Mouse (Mus musculus): Measurements from ENCODE around the gene Vwa3a.
"Not testable (repeated sequence)": the region's sequence is repeated elsewhere in the genome, so short reads cannot be mapped to it uniquely, and the experiment has no call there.

DNA sequence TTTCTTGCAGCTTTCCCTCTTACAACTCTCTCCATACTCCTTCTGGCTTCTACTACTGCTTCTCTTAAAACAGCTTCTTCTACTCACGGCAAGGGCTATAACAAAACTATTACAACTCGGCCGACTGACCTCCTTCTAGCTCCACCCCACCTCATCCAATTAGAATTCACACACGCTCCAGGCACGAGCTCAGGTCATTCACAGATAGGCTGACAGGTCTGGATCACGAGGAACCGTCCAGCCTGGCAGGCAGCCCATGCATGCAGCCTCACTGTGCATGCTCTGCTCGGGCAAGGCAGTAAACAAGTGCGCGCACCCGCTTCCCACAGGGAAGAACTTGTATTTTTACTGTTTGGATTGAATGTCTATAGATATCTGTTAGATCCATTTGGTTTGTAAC lies 25.2 kb upstream of the Vwa3a start:
- not testable (repeated sequence) for TF ChIP-seq CTCF (IDR thresholded peaks at IDR 0.05; ENCODE audit: low read depth); EP300 (optimal IDR thresholded peaks at IDR 0.05)

Measured in stomach, postnatal 0 days (tissue).